Mouse (Mus musculus) left cerebral cortex, adult 2 months (tissue): ENCODE results near the gene Lap3. TPM values are rescaled to one million over a fixed set of nuclear protein-coding genes. Genes with fewer than 3 reads are reported as not detected.
A peak's percentile ranks its signal among the peaks of the same experiment; 100 is the strongest.

Experiments used
- DNase-seq, 2 experiments: peaks; one replicate each; pipeline ENCODE4 v3.0.0; 2021 to 2022; ENCODE audit warnings: low spot score in 2 of 2, mixed read lengths in 1 of 2; ENCODE audit errors: extremely low spot score in 1 of 2
- H3K27ac ChIP-seq: fragments of 200-600 bp; 2 replicates; pipeline ENCODE4 v1.8.1; 2022
- H3K4me3 ChIP-seq: fragments of 200-600 bp; 2 replicates; pipeline ENCODE4 v1.8.1; 2022
- CTCF ChIP-seq: fragments of 200-600 bp; IDR thresholded peaks from 2 replicates; pipeline ENCODE4 v1.8.1; 2022; ENCODE audit warnings: antibody characterized with exemption, mild to moderate bottlenecking, moderate library complexity
- intact Hi-C: fragments of 180-260 bp; cut with DNase I; formaldehyde crosslinking; loops from one replicate; pipeline ENCODE4 v1.15.1; 2025
- total RNA-seq, 2 experiments: library from RNA; stranded (reverse); gene quantifications; 2 replicates each; pipeline ENCODE4 v1.2.3; 2021

The Lap3 gene
- total RNA-seq, 2 experiments from 2014 or later, result 38.6 to 47.5 TPM

- TF ChIP-seq CTCF, result no peak
Observed at GRCm38 (mm10) chr5:45474758-45475157, 18.4 kb upstream of the Lap3 start.

GRCm38 (mm10) chr5:45475771-45476170 is 17.4 kb upstream of the Lap3 start:
- no peak for TF ChIP-seq CTCF
- no peak overlapping the region for H3K27ac ChIP-seq
- no peak for DNase-seq
- H3K4me3 ChIP-seq, result no peak overlapping the region
- intact Hi-C loops, result loop anchor here (2.0 to 5.0 kb wide), 2 partner anchors 17 to 872 kb away; partner anchors contain the start of gene Lap3

More at GRCm38 (mm10) chr5:45474758-45475157, 18.4 kb upstream of the Lap3 start:
- H3K4me3 ChIP-seq, result no peak overlapping the region
- no peak for DNase-seq
- intact Hi-C loops, result loop anchor here (1.0 to 5.0 kb wide), 4 partner anchors 18 to 873 kb away; partner anchors contain the start of genes Lap3 and Ncapg
- no peak overlapping the region for H3K27ac ChIP-seq

GRCm38 (mm10) chr5:45476288-45476687 is 16.9 kb upstream of the Lap3 start:
- intact Hi-C loops, result loop anchor here (5.0 kb wide), 1 partner anchor 871 kb away; no protein-coding TSS in a partner anchor
- Histone ChIP-seq H3K4me3 (no peak overlapping the region), H3K27ac (no peak overlapping the region)
- peak; percentile 21 to 24 for DNase-seq
- no peak for TF ChIP-seq CTCF

- Histone ChIP-seq H3K27ac (no peak overlapping the region), H3K4me3 (no peak overlapping the region)
- no peak for DNase-seq
- TF ChIP-seq CTCF, result no peak
- intact Hi-C loops, result loop anchor here (5.0 kb wide), 1 partner anchor 870 kb away; no protein-coding TSS in a partner anchor
Observed at GRCm38 (mm10) chr5:45477601-45478000, 15.6 kb upstream of the Lap3 start.

- no peak for DNase-seq
- Histone ChIP-seq H3K4me3 (no peak overlapping the region), H3K27ac (no peak overlapping the region)
- intact Hi-C loops, result no loop called here
- no peak for TF ChIP-seq CTCF
Observed at GRCm38 (mm10) chr5:45480066-45480465, 13.1 kb upstream of the Lap3 start.

GRCm38 (mm10) chr5:45481125-45481524 is 12.0 kb upstream of the Lap3 start:
- H3K4me3 ChIP-seq, result no peak overlapping the region
- intact Hi-C loops, result no loop called here
- DNase-seq, result no peak
- no peak overlapping the region for H3K27ac ChIP-seq
- TF ChIP-seq CTCF, result no peak

GRCm38 (mm10) chr5:45482607-45483006 is 10.6 kb upstream of the Lap3 start:
- no peak overlapping the region for H3K4me3 ChIP-seq
- H3K27ac ChIP-seq, result no peak overlapping the region
- TF ChIP-seq CTCF, result no peak
- intact Hi-C loops, result no loop called here
- no peak for DNase-seq

GRCm38 (mm10) chr5:45483654-45484053 is 9.5 kb upstream of the Lap3 start:
- intact Hi-C loops, result no loop called here
- no peak overlapping the region for H3K27ac ChIP-seq
- TF ChIP-seq CTCF, result no peak
- H3K4me3 ChIP-seq, result no peak overlapping the region
- DNase-seq, result no peak

GRCm38 (mm10) chr5:45491776-45492175 is 1.4 kb upstream of the Lap3 start:
- H3K27ac ChIP-seq, result no peak overlapping the region
- DNase-seq, result no peak
- intact Hi-C loops, result loop anchor here (2.0 kb wide), 2 partner anchors 17 to 43 kb away; no protein-coding TSS in a partner anchor
- no peak for TF ChIP-seq CTCF
- H3K4me3 ChIP-seq, result no peak overlapping the region

- TF ChIP-seq CTCF, result no peak
- no peak for DNase-seq
- Histone ChIP-seq H3K27ac (peak overlapping the region; percentile 60; the same call in 1 of the 2 replicates), H3K4me3 (peak overlapping the region; percentile 71)
- intact Hi-C loops, result no loop called here
Observed at GRCm38 (mm10) chr5:45494093-45494755, 1.1 kb downstream of the Lap3 start.

- Histone ChIP-seq H3K4me3 (no peak overlapping the region), H3K27ac (no peak overlapping the region; the same call in 1 of the 2 replicates)
- intact Hi-C loops, result no loop called here
- no peak for TF ChIP-seq CTCF
- DNase-seq, result no peak
Observed at GRCm38 (mm10) chr5:45495429-45495975, 2.3 kb downstream of the Lap3 start.

- no peak for DNase-seq
- no peak for TF ChIP-seq CTCF
- intact Hi-C loops, result no loop called here
- Histone ChIP-seq H3K4me3 (no peak overlapping the region), H3K27ac (no peak overlapping the region; the same call in 1 of the 2 replicates)
Observed at GRCm38 (mm10) chr5:45496042-45496441, 2.9 kb downstream of the Lap3 start.

GRCm38 (mm10) chr5:45496479-45496878 is 3.3 kb downstream of the Lap3 start:
- H3K27ac ChIP-seq, result no peak overlapping the region; the same call in 1 of the 2 replicates
- H3K4me3 ChIP-seq, result no peak overlapping the region
- intact Hi-C loops, result no loop called here
- no peak for TF ChIP-seq CTCF
- DNase-seq, result no peak
